Mouse (Mus musculus) kidney, postnatal 0 days (tissue): Measurements from ENCODE around the gene Gpc6. TPM values are rescaled to one million over a fixed set of nuclear protein-coding genes. Genes with fewer than 3 reads are reported as not detected.

Experiments used
- ATAC-seq: fragments of 200-750 bp; cut with Nextera tagmentation; replicated peaks from 2 replicates; pipeline ENCODE4 v1.8.0; 2017; ENCODE audit warnings: low read depth, moderate number of reproducible peaks, moderate TSS enrichment, moderate library complexity; ENCODE audit not compliant: low FRiP score
- DNase-seq: peaks from one replicate; pipeline ENCODE4 v3.0.0-alpha.2; 2016; ENCODE audit warnings: low spot score
- H3K27ac ChIP-seq: fragments of 300-500 bp; sonication (generic); 2 replicates; pipeline ENCODE4 v1.5.1; 2014; ENCODE audit warnings: mild to moderate bottlenecking
- H3K27me3 ChIP-seq: fragments of 300-500 bp; sonication (generic); 2 replicates; pipeline ENCODE4 v1.6.1; 2014; ENCODE audit warnings: low read length, mixed read lengths; ENCODE audit not compliant: insufficient read depth
- H3K36me3 ChIP-seq: fragments of 300-500 bp; sonication (generic); 2 replicates; pipeline ENCODE4 v1.6.1; 2014; ENCODE audit warnings: low read length, mixed read lengths; ENCODE audit not compliant: insufficient read depth
- H3K4me1 ChIP-seq: fragments of 300-500 bp; sonication (generic); replicated peaks from 2 replicates; pipeline ENCODE4 v1.6.1; 2014; ENCODE audit warnings: antibody characterized with exemption, low read length, mixed read lengths; ENCODE audit not compliant: insufficient read depth
- H3K4me2 ChIP-seq: fragments of 300-500 bp; sonication (generic); 2 replicates; pipeline ENCODE4 v1.6.1; 2014; ENCODE audit warnings: mild to moderate bottlenecking, low read length, moderate library complexity, mixed read lengths
- H3K4me3 ChIP-seq: fragments of 300-500 bp; sonication (generic); replicated peaks from 2 replicates; pipeline ENCODE4 v1.5.1; 2014; ENCODE audit warnings: low read depth, low read length
- H3K9ac ChIP-seq: fragments of 300-500 bp; sonication (generic); 2 replicates; pipeline ENCODE4 v1.6.1; 2014; ENCODE audit warnings: low read depth, low read length
- H3K9me3 ChIP-seq: fragments of 300-500 bp; sonication (generic); replicated peaks from 2 replicates; pipeline ENCODE4 v1.6.1; 2016; ENCODE audit warnings: low read length, inconsistent platforms, mixed read lengths
- CTCF ChIP-seq: IDR thresholded peaks from 2 replicates; pipeline ENCODE4 v1.5.1; 2016; ENCODE audit warnings: antibody characterized with exemption, low read depth, mild to moderate bottlenecking, moderate library complexity
- WGBS: fragments of 180-500 bp; shearing (Covaris S2); extraction: QIAGEN DNeasy Blood & Tissue Kit; methylation state at CpG from one replicate; pipeline ENCODE4 v1.1.7; 2014; 5-methylcytosine and 5-hydroxymethylcytosine counted together
- polyA plus RNA-seq: library from polyadenylated mRNA; unstranded; fragments of >200 nt; fragmentation: Nextera tagmentation; extraction: Ambion mirVana; gene quantifications from 2 replicates; pipeline ENCODE4 v1.2.1, GENCODE M21; 2015

The Gpc6 gene
- polyA plus RNA-seq, 1 experiment from 2014 or later = 46.4 TPM

DNA sequence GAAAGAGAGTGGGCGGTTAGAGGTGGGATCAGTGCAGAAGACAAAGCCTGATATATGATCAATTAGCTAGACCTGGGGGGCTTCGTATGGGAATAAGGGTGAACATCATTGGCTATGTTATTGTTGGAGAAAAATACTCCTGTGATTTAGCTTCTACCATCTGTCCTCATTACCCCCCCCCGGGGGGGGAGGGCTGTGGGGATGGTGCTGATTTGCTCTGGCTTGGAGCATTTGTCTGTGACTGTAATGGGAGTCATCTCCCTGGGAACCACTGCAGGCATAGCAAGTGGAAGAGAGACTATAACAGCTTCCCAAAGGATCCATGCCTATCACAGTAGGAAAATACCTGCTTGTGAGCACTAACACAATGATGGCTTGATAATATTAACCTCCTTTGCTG, 783.7 kb downstream of the Gpc6 start:
- no peak for DNase-seq
- no peak for ATAC-seq
- WGBS = 85% methylated on average over 3 of the region's 3 CpGs
- no peak overlapping the region for H3K4me2 ChIP-seq
- H3K4me1 ChIP-seq = 0 out of 2 replicates have a peak, but pooled peaks cover 4% of the 10 kb centered on the region
- no peaks in the 10 kb centered on the region for H3K27me3 ChIP-seq
- H3K27ac ChIP-seq = no peak overlapping the region
- H3K9ac ChIP-seq = no peak overlapping the region
- no peaks in the 10 kb centered on the region for H3K9me3 ChIP-seq
- no peak for TF ChIP-seq CTCF
- no peak overlapping the region for H3K4me3 ChIP-seq
- H3K36me3 ChIP-seq = no peaks in the 10 kb centered on the region

DNA sequence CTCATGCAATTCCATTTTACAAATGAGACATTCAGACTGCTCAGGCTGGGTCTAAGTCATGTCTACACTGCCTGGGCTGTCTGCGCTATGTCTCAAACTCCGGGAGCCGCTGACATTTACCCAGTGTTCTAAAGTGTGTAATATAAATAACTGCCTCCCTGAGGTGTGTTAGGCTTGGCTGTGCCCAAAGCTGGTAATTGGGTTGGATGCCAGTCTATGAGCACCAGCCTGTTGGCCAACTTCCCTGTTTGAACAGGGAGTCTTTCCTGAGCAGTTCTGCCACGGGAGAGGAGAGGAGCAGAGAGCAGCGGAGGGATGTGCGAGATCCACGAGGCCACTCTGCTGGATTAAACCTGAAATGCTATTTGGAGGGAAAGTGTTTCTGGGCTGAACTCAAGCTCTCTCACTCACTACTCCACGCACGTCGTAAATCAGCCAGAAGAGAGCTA, 785.4 kb downstream of the Gpc6 start:
- WGBS = 68% methylated on average over 10 of the region's 10 CpGs
- DNase-seq (peak; percentile 6), ATAC-seq (no peak; the same call in 1 of the 2 replicates)
- H3K4me2 ChIP-seq = no peak overlapping the region
- H3K4me3 ChIP-seq = no peak overlapping the region
- H3K4me1 ChIP-seq = 0 out of 2 replicates have a peak, but pooled peaks cover 4% of the 10 kb centered on the region
- no peaks in the 10 kb centered on the region for H3K27me3 ChIP-seq
- H3K9ac ChIP-seq = no peak overlapping the region
- H3K9me3 ChIP-seq = no peaks in the 10 kb centered on the region
- no peak overlapping the region for H3K27ac ChIP-seq
- no peak for TF ChIP-seq CTCF
- H3K36me3 ChIP-seq = no peaks in the 10 kb centered on the region

DNA sequence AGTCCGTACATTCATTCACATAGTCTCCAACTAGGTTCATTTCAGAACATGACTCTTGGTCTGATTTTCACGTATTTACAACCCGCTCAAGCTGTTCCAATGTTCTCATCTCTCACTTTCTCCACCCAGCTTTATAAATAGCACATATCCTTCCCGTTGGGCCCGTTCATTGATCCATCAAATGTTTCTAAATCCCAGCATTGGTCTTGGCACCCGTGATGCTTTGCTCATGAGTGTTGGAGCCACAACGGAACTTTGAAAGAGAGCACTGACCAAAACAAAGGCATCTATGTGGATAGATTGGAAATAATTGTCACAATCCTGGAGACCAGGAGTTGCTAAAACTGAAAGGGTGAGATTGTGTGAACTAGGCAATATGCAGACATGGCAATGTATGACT, 787.2 kb downstream of the Gpc6 start:
- ATAC-seq = no peak
- H3K9ac ChIP-seq = no peak overlapping the region
- H3K36me3 ChIP-seq = no peaks in the 10 kb centered on the region
- no peaks in the 10 kb centered on the region for H3K9me3 ChIP-seq
- TF ChIP-seq CTCF = no peak
- H3K27ac ChIP-seq = no peak overlapping the region
- no peak overlapping the region for H3K4me3 ChIP-seq
- no peak overlapping the region for H3K4me2 ChIP-seq
- no peak for DNase-seq
- no peaks in the 10 kb centered on the region for H3K27me3 ChIP-seq
- WGBS = 93% methylated on average over 7 of the region's 7 CpGs
- 0 out of 2 replicates have a peak, but pooled peaks cover 4% of the 10 kb centered on the region for H3K4me1 ChIP-seq

DNA sequence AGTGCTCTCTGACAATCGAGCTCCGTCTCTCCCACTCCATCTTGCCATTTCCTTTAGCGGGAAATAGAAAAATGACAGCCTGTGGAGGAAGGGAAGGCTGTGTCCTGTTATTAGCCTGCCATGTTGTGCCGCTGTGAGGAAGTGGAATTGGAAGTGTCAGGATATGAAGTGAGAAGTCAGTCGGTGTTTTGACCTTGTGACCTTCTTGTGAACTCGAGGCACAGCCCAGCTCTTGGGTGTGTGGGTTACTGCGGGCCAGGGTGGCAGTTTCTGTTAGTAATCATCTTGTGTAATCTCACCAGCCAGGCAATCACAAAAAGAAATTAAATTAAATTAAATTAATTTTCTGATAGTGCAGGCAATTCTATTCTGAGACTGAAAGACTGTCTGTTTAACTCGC, 789.0 kb downstream of the Gpc6 start:
- Histone ChIP-seq H3K4me1 (0 out of 2 replicates have a peak, but pooled peaks cover 4% of the 10 kb centered on the region), H3K27ac (no peak overlapping the region), H3K4me3 (no peak overlapping the region), H3K27me3 (no peaks in the 10 kb centered on the region), H3K9ac (no peak overlapping the region), H3K9me3 (no peaks in the 10 kb centered on the region), H3K36me3 (no peaks in the 10 kb centered on the region), H3K4me2 (no peak overlapping the region)
- no peak for TF ChIP-seq CTCF
- ATAC-seq (no peak), DNase-seq (peak; percentile 15)
- WGBS = 47% methylated on average over 8 of the region's 8 CpGs

DNA sequence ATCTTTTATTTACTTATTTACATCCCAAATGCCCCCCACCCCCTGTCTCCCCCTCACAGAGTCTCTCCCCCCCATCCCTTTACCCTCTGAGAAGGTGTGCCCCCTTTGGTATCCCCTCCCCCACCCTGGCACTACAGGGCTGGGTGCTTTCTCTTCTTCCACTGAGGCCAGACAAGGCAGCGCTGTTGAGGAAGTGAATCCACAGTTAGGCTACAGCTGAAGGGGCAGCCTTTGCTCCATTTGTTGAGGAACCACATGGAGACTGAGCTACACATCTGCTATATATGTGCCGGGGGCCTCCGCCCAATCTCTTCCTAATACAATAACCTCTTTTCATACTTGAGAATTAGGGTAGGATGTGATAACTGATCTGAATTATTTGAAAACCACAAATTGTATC, 791.2 kb downstream of the Gpc6 start:
- H3K4me1 ChIP-seq = no peaks in the 10 kb centered on the region
- H3K27me3 ChIP-seq = no peaks in the 10 kb centered on the region
- H3K27ac ChIP-seq = no peak overlapping the region
- H3K36me3 ChIP-seq = no peaks in the 10 kb centered on the region
- no peak overlapping the region for H3K4me3 ChIP-seq
- no peak for TF ChIP-seq CTCF
- H3K9ac ChIP-seq = no peak overlapping the region
- ATAC-seq = no peak
- H3K9me3 ChIP-seq = no peaks in the 10 kb centered on the region
- no peak overlapping the region for H3K4me2 ChIP-seq
- DNase-seq = no peak
- 91% methylated on average over 3 of the region's 3 CpGs for WGBS

DNA sequence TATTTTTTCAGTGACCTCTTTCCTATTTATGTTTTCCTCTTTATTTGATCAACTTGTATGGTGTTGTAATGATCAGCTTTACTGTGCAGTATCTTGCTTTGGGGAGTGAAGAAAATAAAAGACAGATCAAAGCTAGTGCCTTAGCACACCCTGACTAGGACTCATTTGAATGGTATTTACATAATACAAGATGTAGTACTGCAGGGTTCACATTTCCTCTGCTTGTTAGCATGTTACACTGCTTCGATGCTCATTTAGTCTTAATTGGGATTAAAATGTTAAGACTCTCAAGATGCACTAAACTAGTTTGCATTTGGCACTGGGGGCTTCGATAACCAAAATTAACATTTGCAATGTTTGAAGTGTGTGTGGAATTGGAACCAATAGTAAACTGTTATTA, 803.6 kb downstream of the Gpc6 start:
- H3K4me1 ChIP-seq = no peaks in the 10 kb centered on the region
- ATAC-seq = no peak
- no peak for DNase-seq
- no peaks in the 10 kb centered on the region for H3K27me3 ChIP-seq
- TF ChIP-seq CTCF = no peak
- no peaks in the 10 kb centered on the region for H3K9me3 ChIP-seq
- no peaks in the 10 kb centered on the region for H3K36me3 ChIP-seq
- H3K9ac ChIP-seq = no peak overlapping the region
- no peak overlapping the region for H3K4me2 ChIP-seq
- WGBS = 88% methylated on average over 2 of the region's 2 CpGs
- H3K4me3 ChIP-seq = no peak overlapping the region
- H3K27ac ChIP-seq = no peak overlapping the region

DNA sequence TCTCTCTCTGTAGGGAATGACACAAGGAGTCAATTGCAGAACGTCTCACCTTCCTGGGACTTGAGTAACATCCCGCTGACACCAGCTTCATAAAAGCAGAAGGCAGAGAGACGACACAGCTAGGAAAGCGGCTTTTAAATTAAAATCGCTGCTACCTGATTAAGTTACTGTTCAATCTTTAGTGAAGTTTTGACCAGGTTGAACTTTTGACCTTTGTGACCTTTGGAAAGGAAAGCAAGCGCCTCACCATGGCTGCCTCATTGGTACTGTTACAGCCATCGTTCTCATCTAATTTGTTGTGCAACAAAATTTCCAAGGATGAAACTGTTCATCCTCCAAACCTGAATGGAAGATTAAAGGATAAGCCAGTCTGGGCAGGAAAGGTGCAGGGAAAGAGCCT, 830.1 kb downstream of the Gpc6 start:
- H3K27me3 ChIP-seq = no peaks in the 10 kb centered on the region
- DNase-seq (no peak), ATAC-seq (no peak)
- H3K27ac ChIP-seq = no peak overlapping the region
- no peaks in the 10 kb centered on the region for H3K4me1 ChIP-seq
- 67% methylated on average over 7 of the region's 7 CpGs for WGBS
- no peaks in the 10 kb centered on the region for H3K9me3 ChIP-seq
- H3K36me3 ChIP-seq = no peaks in the 10 kb centered on the region
- H3K4me3 ChIP-seq = no peak overlapping the region
- H3K4me2 ChIP-seq = no peak overlapping the region
- no peak overlapping the region for H3K9ac ChIP-seq
- TF ChIP-seq CTCF = no peak
